Mouse (Mus musculus) telencephalon, adult 2 months (tissue): ENCODE measurements around the gene Lrch1.

Source experiments
- DNase-seq: peaks from one replicate; pipeline ENCODE4 v3.0.0-alpha.2; 2011; ENCODE audit warnings: low read depth, low spot score

The Lrch1 gene

GRCm38 (mm10) chr14:74946751-74947375 lies 813 bp downstream of the Lrch1 start:
- peak; percentile 62 for DNase-seq

GRCm38 (mm10) chr14:74946321-74946750 lies 1.3 kb downstream of the Lrch1 start:
- DNase-seq = no peak

- no peak for DNase-seq
These were observed 2.1 kb downstream of the Lrch1 start for GRCm38 (mm10) chr14:74945266-74946215.

- no peak for DNase-seq
These were observed 3.4 kb downstream of the Lrch1 start for GRCm38 (mm10) chr14:74944128-74944755.

GRCm38 (mm10) chr14:74943581-74944117 lies 4.0 kb downstream of the Lrch1 start:
- DNase-seq = no peak

- no peak for DNase-seq
These were observed 4.7 kb downstream of the Lrch1 start for GRCm38 (mm10) chr14:74943024-74943423.

GRCm38 (mm10) chr14:74941591-74941990 lies 6.1 kb downstream of the Lrch1 start:
- DNase-seq = no peak

- no peak for DNase-seq
These were observed 6.9 kb downstream of the Lrch1 start for GRCm38 (mm10) chr14:74940741-74941140.

GRCm38 (mm10) chr14:74939355-74939754 lies 8.3 kb downstream of the Lrch1 start:
- no peak for DNase-seq

GRCm38 (mm10) chr14:74938896-74939295 lies 8.8 kb downstream of the Lrch1 start:
- DNase-seq = no peak

GRCm38 (mm10) chr14:74936557-74937261 lies 11.0 kb downstream of the Lrch1 start:
- no peak for DNase-seq

GRCm38 (mm10) chr14:74935111-74935510 lies 12.6 kb downstream of the Lrch1 start:
- DNase-seq = no peak

GRCm38 (mm10) chr14:74933960-74934710 lies 13.5 kb downstream of the Lrch1 start:
- no peak for DNase-seq

GRCm38 (mm10) chr14:74929739-74930138 lies 17.9 kb downstream of the Lrch1 start:
- DNase-seq = no peak

- DNase-seq = no peak
These were observed 18.8 kb downstream of the Lrch1 start for GRCm38 (mm10) chr14:74928809-74929432.

- no peak for DNase-seq
These were observed 20.6 kb downstream of the Lrch1 start for GRCm38 (mm10) chr14:74926899-74927571.

- DNase-seq = no peak
These were observed 21.6 kb downstream of the Lrch1 start for GRCm38 (mm10) chr14:74925951-74926517.

- no peak for DNase-seq
These were observed 23.2 kb downstream of the Lrch1 start for GRCm38 (mm10) chr14:74924521-74924920.

GRCm38 (mm10) chr14:74924031-74924430 lies 23.6 kb downstream of the Lrch1 start:
- DNase-seq = no peak
